Mouse (Mus musculus) hindbrain, embryonic 15.5 days (tissue): ENCODE results near the gene Mfap1a. TPM values are rescaled to one million over a fixed set of nuclear protein-coding genes. Genes with fewer than 3 reads are reported as not detected.
"Not testable (repeated sequence)": the region's sequence is repeated elsewhere in the genome, so short reads cannot be mapped to it uniquely, and the experiment has no call there.

Source experiments
- ATAC-seq: fragments of 200-750 bp; cut with Nextera tagmentation; 2 replicates; pipeline ENCODE4 v1.8.0; 2017; ENCODE audit warnings: low read depth, moderate number of reproducible peaks, moderate TSS enrichment; ENCODE audit not compliant: low FRiP score
- H3K27ac ChIP-seq: fragments of 300-500 bp; sonication (generic); replicated peaks from 2 replicates; pipeline ENCODE4 v1.5.1; 2015; ENCODE audit warnings: mild to moderate bottlenecking, inconsistent platforms
- H3K27me3 ChIP-seq: fragments of 300-500 bp; sonication (generic); 2 replicates; pipeline ENCODE4 v1.6.1; 2015; ENCODE audit warnings: control low read depth, inconsistent platforms
- H3K36me3 ChIP-seq: fragments of 300-500 bp; sonication (generic); 2 replicates; pipeline ENCODE4 v1.6.1; 2015; ENCODE audit warnings: control low read depth, inconsistent platforms
- H3K4me1 ChIP-seq: fragments of 300-500 bp; sonication (generic); replicated peaks from 2 replicates; pipeline ENCODE4 v1.6.1; 2015; ENCODE audit warnings: control low read depth, inconsistent platforms
- H3K4me2 ChIP-seq: fragments of 300-500 bp; sonication (generic); 2 replicates; pipeline ENCODE4 v1.6.1; 2015; ENCODE audit warnings: moderate library complexity, mild to moderate bottlenecking, inconsistent platforms
- H3K4me3 ChIP-seq: fragments of 300-500 bp; sonication (generic); 2 replicates; pipeline ENCODE4 v1.5.1; 2015; ENCODE audit warnings: mild to moderate bottlenecking, inconsistent platforms
- H3K9ac ChIP-seq: fragments of 300-500 bp; sonication (generic); 2 replicates; pipeline ENCODE4 v1.6.1; 2015; ENCODE audit warnings: inconsistent platforms
- H3K9me3 ChIP-seq: fragments of 300-500 bp; sonication (generic); 2 replicates; pipeline ENCODE4 v1.6.1; 2016; ENCODE audit warnings: control low read depth, inconsistent platforms
- WGBS: fragments of 180-500 bp; shearing (Covaris S2); methylation state at CpG from one replicate; pipeline ENCODE4 v1.1.7; 2015; 5-methylcytosine and 5-hydroxymethylcytosine counted together
- polyA plus RNA-seq: library from polyadenylated mRNA; unstranded; fragments of >200 nt; fragmentation: Nextera tagmentation; extraction: Ambion mirVana; gene quantifications from 2 replicates; pipeline ENCODE4 v1.2.1, GENCODE M21; 2015

Gene Mfap1a
- polyA plus RNA-seq, 1 experiment from 2014 or later = 30.1 TPM

DNA sequence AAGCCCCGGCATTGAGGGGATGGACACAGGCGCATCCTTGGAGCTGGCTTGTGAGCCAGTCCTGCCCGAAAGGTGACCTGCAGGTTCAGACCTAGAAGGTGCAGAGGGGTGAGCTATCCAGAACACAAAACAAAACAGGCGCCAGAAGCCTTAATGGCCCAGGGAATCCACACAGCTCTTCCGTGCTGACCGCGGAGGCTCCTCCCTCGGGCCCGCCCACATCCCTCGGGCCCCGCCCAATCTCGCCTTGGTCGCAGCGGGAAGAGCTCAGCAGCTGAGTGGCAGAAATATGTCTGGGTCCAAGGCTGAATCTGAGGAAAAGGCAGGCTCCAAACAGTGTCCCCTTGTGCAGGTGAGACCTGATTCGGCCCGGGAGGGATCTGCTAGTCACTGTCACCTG lies 3.1 kb upstream of the Mfap1a start:
- no peaks in the 10 kb centered on the region for H3K36me3 ChIP-seq
- peaks cover 23% of the 10 kb centered on the region for H3K4me1 ChIP-seq
- H3K9me3 ChIP-seq = no peaks in the 10 kb centered on the region
- no peaks in the 10 kb centered on the region for H3K27me3 ChIP-seq
- 22% methylated on average over 16 of the region's 16 CpGs for WGBS
- peak; percentile 52; the same call in 1 of the 2 replicates for ATAC-seq
- peak overlapping the region; percentile 36 for H3K4me3 ChIP-seq
- H3K27ac ChIP-seq = no peak overlapping the region
- peak overlapping the region; percentile 54 for H3K4me2 ChIP-seq
- peak overlapping the region; percentile 37 for H3K9ac ChIP-seq

DNA sequence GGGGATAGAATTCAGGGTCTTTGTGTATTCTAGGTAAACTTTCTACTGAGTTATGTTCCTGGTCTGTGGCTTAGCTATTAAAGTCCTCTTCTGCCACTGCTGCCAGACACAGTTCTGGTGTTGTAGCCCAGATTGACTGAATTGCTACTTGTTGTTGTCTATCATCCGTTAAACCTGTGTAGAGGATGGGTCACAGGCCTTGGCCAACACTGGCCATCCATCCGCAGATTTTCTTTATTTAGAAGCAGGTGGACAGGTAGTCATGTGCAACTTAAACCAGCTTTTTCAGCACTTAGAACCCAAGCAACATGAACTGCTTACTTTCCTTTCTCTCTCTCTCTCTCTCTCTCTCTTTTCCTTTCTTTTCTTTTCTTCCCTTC lies 1.5 kb upstream of the Mfap1a start:
- Histone ChIP-seq H3K4me2 (peak overlapping the region; percentile 77), H3K9ac (no peak overlapping the region), H3K4me3 (peak overlapping the region; percentile 69; the same call in 1 of the 2 replicates), H3K9me3 (no peaks in the 10 kb centered on the region), H3K4me1 (peaks cover 23% of the 10 kb centered on the region), H3K27ac (no peak overlapping the region), H3K27me3 (no peaks in the 10 kb centered on the region), H3K36me3 (no peaks in the 10 kb centered on the region)
- WGBS = 80% methylated on average over 2 of the region's 2 CpGs
- ATAC-seq = no peak

- Histone ChIP-seq H3K27me3 (no peaks in the 10 kb centered on the region), H3K27ac (no peak overlapping the region), H3K4me2 (peak overlapping the region; percentile 77), H3K36me3 (no peaks in the 10 kb centered on the region), H3K4me1 (peaks cover 23% of the 10 kb centered on the region), H3K9ac (peak overlapping the region; percentile 68), H3K9me3 (no peaks in the 10 kb centered on the region), H3K4me3 (peak overlapping the region; percentile 69)
- 29% methylated on average over 12 of the region's 12 CpGs for WGBS
- no peak for ATAC-seq
These were observed 897 bp upstream of the Mfap1a start for GRCm38 (mm10) chr2:121507173-121507950.

DNA sequence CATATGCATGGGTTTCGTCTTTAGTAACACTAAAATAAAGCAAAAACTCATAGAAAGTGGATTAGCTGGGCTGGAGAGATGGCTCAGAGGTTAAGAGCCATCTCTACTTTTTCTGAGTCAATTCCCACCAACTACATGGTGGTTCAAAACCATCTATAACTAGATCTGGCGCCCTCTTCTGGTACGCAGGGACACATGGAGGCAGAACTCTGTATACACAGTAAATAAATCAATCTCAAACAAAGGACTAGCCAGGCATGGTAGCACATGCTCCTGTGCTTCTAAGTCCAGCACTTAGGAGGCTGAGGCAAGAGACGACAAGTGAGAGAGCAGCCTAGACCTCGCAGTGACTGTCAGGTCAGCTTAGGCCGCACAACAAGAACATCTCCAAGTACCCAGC lies 4.9 kb downstream of the Mfap1a start:
- not testable (repeated sequence) for H3K36me3 ChIP-seq, H3K27ac ChIP-seq, ATAC-seq, H3K9me3 ChIP-seq, H3K4me3 ChIP-seq, H3K9ac ChIP-seq, H3K4me2 ChIP-seq, H3K4me1 ChIP-seq, H3K27me3 ChIP-seq
- 100% methylated on average over 1 of the region's 6 CpGs for WGBS

DNA sequence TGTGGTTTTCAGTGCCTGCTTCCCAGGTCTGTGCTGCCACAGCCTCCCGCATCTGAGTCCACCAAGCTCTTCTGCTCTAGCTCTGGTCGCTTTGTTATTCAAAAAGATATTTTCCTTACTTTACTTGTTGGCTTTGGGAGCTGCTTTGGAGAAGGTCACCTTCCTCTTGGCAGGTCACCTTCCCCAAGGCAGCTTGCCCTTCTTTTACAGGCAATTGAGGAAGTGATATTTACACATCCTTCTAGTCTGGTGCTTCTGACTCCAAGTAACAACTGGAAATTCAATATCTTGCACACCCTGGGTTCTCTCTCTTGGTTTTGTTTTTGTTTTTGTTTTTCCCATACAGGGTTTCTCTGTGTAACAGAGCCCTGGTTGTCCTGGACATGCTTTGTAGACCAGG lies 22.1 kb downstream of the Mfap1a start:
- H3K9me3 ChIP-seq, H3K9ac ChIP-seq, H3K4me2 ChIP-seq, ATAC-seq, H3K4me1 ChIP-seq, H3K27ac ChIP-seq, H3K4me3 ChIP-seq, H3K27me3 ChIP-seq, H3K36me3 ChIP-seq: not testable (repeated sequence)
- 88% methylated on average over 2 of the region's 2 CpGs for WGBS

DNA sequence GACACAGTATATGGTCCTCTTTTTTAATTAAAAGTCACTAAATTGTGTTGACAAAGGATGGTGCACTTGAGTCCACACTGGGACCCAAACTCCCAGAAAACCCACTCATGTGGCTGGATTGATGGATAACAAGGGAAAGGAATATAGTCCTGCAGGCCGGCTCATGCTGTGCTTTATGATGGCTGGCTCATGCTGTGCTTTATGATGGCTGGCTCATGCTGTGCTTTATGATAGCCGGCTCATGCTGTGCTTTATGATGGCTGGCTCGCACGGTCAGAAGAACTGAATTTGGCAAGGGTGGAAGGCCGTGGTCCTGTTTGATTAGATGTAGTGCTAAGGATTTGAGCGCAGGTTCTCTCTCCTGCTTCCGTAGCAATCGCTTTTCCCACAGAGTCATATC lies 22.9 kb downstream of the Mfap1a start:
- no peak for ATAC-seq
- no peak overlapping the region for H3K27ac ChIP-seq
- 27% methylated on average over 8 of the region's 8 CpGs for WGBS

GRCm38 (mm10) chr2:121480916-121481315 lies 25.5 kb downstream of the Mfap1a start:
- H3K36me3 ChIP-seq, H3K9me3 ChIP-seq, ATAC-seq, H3K9ac ChIP-seq, H3K4me2 ChIP-seq, H3K4me1 ChIP-seq, H3K27me3 ChIP-seq, H3K4me3 ChIP-seq, H3K27ac ChIP-seq: not testable (repeated sequence)
- WGBS = 87% methylated on average over 13 of the region's 13 CpGs

More for the DNA sequence above, 22.9 kb downstream of the Mfap1a start:
- Histone ChIP-seq H3K27me3 (no peaks in the 10 kb centered on the region), H3K4me2 (no peak overlapping the region), H3K9ac (no peak overlapping the region), H3K4me3 (no peak overlapping the region), H3K4me1 (no peaks in the 10 kb centered on the region), H3K9me3 (no peaks in the 10 kb centered on the region), H3K36me3 (no peaks in the 10 kb centered on the region)

GRCm38 (mm10) chr2:121480498-121480897 lies 26.0 kb downstream of the Mfap1a start:
- Histone ChIP-seq H3K36me3 (no peaks in the 10 kb centered on the region), H3K27me3 (no peaks in the 10 kb centered on the region), H3K9ac (no peak overlapping the region), H3K9me3 (no peaks in the 10 kb centered on the region), H3K4me2 (no peak overlapping the region), H3K4me3 (no peak overlapping the region), H3K4me1 (no peaks in the 10 kb centered on the region), H3K27ac (no peak overlapping the region)
- WGBS = 60% methylated on average over 3 of the region's 3 CpGs
- ATAC-seq = no peak

DNA sequence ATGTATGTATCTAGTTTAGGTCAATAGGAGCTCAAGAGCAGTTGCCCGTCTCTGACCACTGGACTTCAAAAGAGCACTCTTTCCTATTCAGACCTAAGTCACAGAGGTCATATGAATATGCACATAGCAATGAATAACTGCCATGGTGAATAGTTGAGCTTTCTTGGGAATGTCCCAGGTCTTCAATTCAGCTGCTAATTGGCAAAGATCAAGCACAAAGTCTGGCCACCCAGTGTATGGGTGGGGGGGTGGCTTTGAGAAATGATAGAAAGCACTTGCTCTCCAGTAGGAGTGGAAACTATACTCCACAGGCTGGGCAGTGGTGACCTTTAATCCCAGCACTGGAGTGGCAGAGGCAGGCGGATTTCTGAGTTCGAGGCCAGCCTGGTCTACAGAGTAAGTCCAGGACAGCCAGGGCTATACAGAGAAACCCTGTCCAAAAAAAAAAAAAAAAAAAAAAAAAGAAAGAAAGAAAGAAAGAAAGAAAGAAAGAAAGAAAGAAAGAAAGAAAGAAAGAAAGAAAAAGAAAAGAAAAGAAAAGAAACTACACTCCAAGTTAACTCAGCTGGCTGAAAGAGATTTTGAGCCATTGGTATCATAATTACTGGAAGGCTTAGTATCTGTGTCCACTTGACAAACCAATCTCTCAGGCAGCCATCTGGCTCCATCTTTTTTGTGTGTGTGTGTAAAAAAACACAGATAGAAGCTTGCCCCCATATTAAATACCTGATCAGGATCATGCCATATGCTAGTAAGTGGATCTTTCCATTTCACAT lies 28.8 kb downstream of the Mfap1a start:
- 76% methylated on average over 3 of the region's 3 CpGs for WGBS
- peaks cover 9% of the 10 kb centered on the region for H3K4me1 ChIP-seq
- H3K27ac ChIP-seq = no peak overlapping the region
- no peak for ATAC-seq
- no peaks in the 10 kb centered on the region for H3K27me3 ChIP-seq
- H3K4me2 ChIP-seq = no peak overlapping the region
- no peak overlapping the region for H3K9ac ChIP-seq
- H3K9me3 ChIP-seq = no peaks in the 10 kb centered on the region
- no peak overlapping the region for H3K4me3 ChIP-seq
- H3K36me3 ChIP-seq = no peaks in the 10 kb centered on the region

- 97% methylated on average over 2 of the region's 2 CpGs for WGBS
These were observed 31.2 kb downstream of the Mfap1a start for GRCm38 (mm10) chr2:121475306-121475705.

GRCm38 (mm10) chr2:121474180-121474535 lies 32.3 kb downstream of the Mfap1a start:
- WGBS = 30% methylated on average over 8 of the region's 8 CpGs
- H3K27ac ChIP-seq = peak overlapping the region; percentile 68

More at GRCm38 (mm10) chr2:121475306-121475705, 31.2 kb downstream of the Mfap1a start:
- not testable (repeated sequence) for ATAC-seq, H3K9me3 ChIP-seq, H3K36me3 ChIP-seq, H3K4me3 ChIP-seq, H3K27ac ChIP-seq, H3K4me2 ChIP-seq, H3K4me1 ChIP-seq, H3K27me3 ChIP-seq, H3K9ac ChIP-seq

More at GRCm38 (mm10) chr2:121474180-121474535, 32.3 kb downstream of the Mfap1a start:
- peak overlapping the region; percentile 76 for H3K4me2 ChIP-seq
- peak overlapping the region; percentile 75; the same call in 1 of the 2 replicates for H3K9ac ChIP-seq
- peak overlapping the region; percentile 67 for H3K4me3 ChIP-seq
- no peak for ATAC-seq
- peaks cover 9% of the 10 kb centered on the region for H3K4me1 ChIP-seq
- no peaks in the 10 kb centered on the region for H3K36me3 ChIP-seq
- no peaks in the 10 kb centered on the region for H3K27me3 ChIP-seq
- no peaks in the 10 kb centered on the region for H3K9me3 ChIP-seq
